Mouse (Mus musculus) limb, embryonic 11.5 days (tissue): ENCODE results near the gene Ascl2. TPM values are rescaled to one million over a fixed set of nuclear protein-coding genes. Genes with fewer than 3 reads are reported as not detected.

ENCODE experiments used
- ATAC-seq: fragments of 200-750 bp; cut with Nextera tagmentation; 2 replicates; pipeline ENCODE4 v1.8.0; 2017; ENCODE audit warnings: low read depth; ENCODE audit not compliant: insufficient number of reproducible peaks, low FRiP score, low TSS enrichment
- DNase-seq: peaks from one replicate; pipeline ENCODE4 v3.0.0-alpha.2; 2015; ENCODE audit warnings: low spot score
- H3K27ac ChIP-seq: fragments of 300-500 bp; sonication (generic); replicated peaks from 2 replicates; pipeline ENCODE4 v1.5.1; 2014; ENCODE audit warnings: low read depth, mild to moderate bottlenecking, low read length
- H3K27me3 ChIP-seq: fragments of 300-500 bp; sonication (generic); 2 replicates; pipeline ENCODE4 v1.6.1; 2014; ENCODE audit warnings: mild to moderate bottlenecking, low read length, mixed read lengths; ENCODE audit not compliant: control insufficient read depth, insufficient read depth
- H3K36me3 ChIP-seq: fragments of 300-500 bp; sonication (generic); 2 replicates; pipeline ENCODE4 v1.6.1; 2014; ENCODE audit warnings: mild to moderate bottlenecking, low read length, moderate library complexity, mixed read lengths; ENCODE audit not compliant: control insufficient read depth, insufficient read depth
- H3K4me1 ChIP-seq: fragments of 300-500 bp; sonication (generic); 2 replicates; pipeline ENCODE4 v1.6.1; 2014; ENCODE audit warnings: low read length, mixed read lengths; ENCODE audit not compliant: control insufficient read depth, insufficient read depth
- H3K4me2 ChIP-seq: fragments of 300-500 bp; sonication (generic); 2 replicates; pipeline ENCODE4 v1.6.1; 2014; ENCODE audit warnings: low read depth, mild to moderate bottlenecking, moderate library complexity; ENCODE audit not compliant: severe bottlenecking
- H3K4me3 ChIP-seq: fragments of 300-500 bp; sonication (generic); 2 replicates; pipeline ENCODE4 v1.5.1; 2014; ENCODE audit warnings: low read depth, low read length
- H3K9ac ChIP-seq: fragments of 300-500 bp; sonication (generic); 2 replicates; pipeline ENCODE4 v1.6.1; 2014; ENCODE audit warnings: mild to moderate bottlenecking, low read length
- H3K9me3 ChIP-seq: fragments of 300-500 bp; sonication (generic); 2 replicates; pipeline ENCODE4 v1.6.1; 2016; ENCODE audit warnings: low read length; ENCODE audit not compliant: control insufficient read depth
- WGBS: fragments of 180-500 bp; shearing (Covaris S2); extraction: QIAGEN DNeasy Blood & Tissue Kit; methylation state at CpG from one replicate; pipeline ENCODE4 v1.1.7; 2014; 5-methylcytosine and 5-hydroxymethylcytosine counted together
- polyA plus RNA-seq: library from polyadenylated mRNA; unstranded; fragments of >200 nt; fragmentation: Nextera tagmentation; extraction: Ambion mirVana; gene quantifications from 2 replicates; pipeline ENCODE4 v1.2.1, GENCODE M21; 2014

The Ascl2 gene
- polyA plus RNA-seq, 1 experiment from 2014 or later, result 0.39 TPM

- no peak overlapping the region for H3K9ac ChIP-seq
- H3K4me1 ChIP-seq, result no peaks in the 10 kb centered on the region
- H3K9me3 ChIP-seq, result no peaks in the 10 kb centered on the region
- no peak overlapping the region for H3K4me3 ChIP-seq
- H3K27ac ChIP-seq, result no peak overlapping the region
- no peaks in the 10 kb centered on the region for H3K27me3 ChIP-seq
- no peak overlapping the region for H3K4me2 ChIP-seq
- H3K36me3 ChIP-seq, result no peaks in the 10 kb centered on the region
- DNase-seq, result no peak
- ATAC-seq, result no peak
Observed at GRCm38 (mm10) chr7:142937631-142938030, 31.4 kb downstream of the Ascl2 start.

- Histone ChIP-seq H3K36me3 (no peaks in the 10 kb centered on the region), H3K9ac (no peak overlapping the region), H3K27me3 (no peaks in the 10 kb centered on the region), H3K27ac (no peak overlapping the region), H3K4me2 (no peak overlapping the region), H3K9me3 (no peaks in the 10 kb centered on the region), H3K4me3 (no peak overlapping the region), H3K4me1 (no peaks in the 10 kb centered on the region)
- no peak for DNase-seq
- no peak for ATAC-seq
- WGBS, result 82% methylated on average over 14 of the region's 14 CpGs
Observed at GRCm38 (mm10) chr7:142935708-142936107, 33.4 kb downstream of the Ascl2 start.

GRCm38 (mm10) chr7:142932469-142932868, 36.6 kb downstream of the Ascl2 start:
- H3K27me3 ChIP-seq, result no peaks in the 10 kb centered on the region

GRCm38 (mm10) chr7:142931028-142931427, 38.0 kb downstream of the Ascl2 start, which contains the start of gene Th:
TSS of gene Th (minus strand) at chr7:142931128.
- Histone ChIP-seq H3K9ac (no peak within 1 kb of the TSS), H3K4me2 (no peak within 1 kb of the TSS), H3K36me3 (no peaks in the 10 kb centered on the region), H3K27me3 (no peaks in the 10 kb centered on the region), H3K4me1 (no peaks in the 10 kb centered on the region), H3K4me3 (no peak within 1 kb of the TSS), H3K9me3 (no peaks in the 10 kb centered on the region), H3K27ac (no peak within 1 kb of the TSS)
- no peak for ATAC-seq
- WGBS, result 85% methylated on average over 3 of the region's 3 CpGs
- no peak for DNase-seq

More at GRCm38 (mm10) chr7:142932469-142932868, 36.6 kb downstream of the Ascl2 start:
- Histone ChIP-seq H3K4me2 (no peak overlapping the region), H3K4me3 (no peak overlapping the region), H3K36me3 (no peaks in the 10 kb centered on the region), H3K4me1 (no peaks in the 10 kb centered on the region), H3K9me3 (no peaks in the 10 kb centered on the region), H3K27ac (no peak overlapping the region), H3K9ac (no peak overlapping the region)
- DNase-seq (no peak), ATAC-seq (no peak)
- 75% methylated on average over 3 of the region's 3 CpGs for WGBS

- 95% methylated on average over 2 of the region's 2 CpGs for WGBS
- DNase-seq, result no peak
- Histone ChIP-seq H3K4me3 (no peak overlapping the region), H3K4me1 (no peaks in the 10 kb centered on the region), H3K9me3 (no peaks in the 10 kb centered on the region), H3K27me3 (no peaks in the 10 kb centered on the region), H3K27ac (no peak overlapping the region), H3K4me2 (no peak overlapping the region), H3K36me3 (no peaks in the 10 kb centered on the region), H3K9ac (no peak overlapping the region)
- no peak for ATAC-seq
Observed at GRCm38 (mm10) chr7:142929516-142929915, 39.5 kb downstream of the Ascl2 start.

- ATAC-seq (no peak), DNase-seq (no peak)
- H3K36me3 ChIP-seq, result no peaks in the 10 kb centered on the region
- H3K9ac ChIP-seq, result no peak overlapping the region
- H3K9me3 ChIP-seq, result no peaks in the 10 kb centered on the region
- no peaks in the 10 kb centered on the region for H3K27me3 ChIP-seq
- H3K4me2 ChIP-seq, result no peak overlapping the region
- no peak overlapping the region for H3K27ac ChIP-seq
- no peaks in the 10 kb centered on the region for H3K4me1 ChIP-seq
- no peak overlapping the region for H3K4me3 ChIP-seq
- 62% methylated on average over 8 of the region's 8 CpGs for WGBS
Observed at GRCm38 (mm10) chr7:142927293-142927692, 41.8 kb downstream of the Ascl2 start.

- DNase-seq, result peak; percentile 94
- WGBS, result 29% methylated on average over 8 of the region's 8 CpGs
- H3K9me3 ChIP-seq, result no peaks in the 10 kb centered on the region
- no peaks in the 10 kb centered on the region for H3K27me3 ChIP-seq
- no peak overlapping the region for H3K4me3 ChIP-seq
- no peak overlapping the region for H3K4me2 ChIP-seq
- no peak overlapping the region for H3K9ac ChIP-seq
- no peaks in the 10 kb centered on the region for H3K36me3 ChIP-seq
- H3K27ac ChIP-seq, result no peak overlapping the region
- peak; percentile 72; the same call in 1 of the 2 replicates for ATAC-seq
- no peaks in the 10 kb centered on the region for H3K4me1 ChIP-seq
Observed at GRCm38 (mm10) chr7:142918641-142919628, 50.1 kb downstream of the Ascl2 start.

- Histone ChIP-seq H3K4me3 (no peak overlapping the region), H3K36me3 (no peaks in the 10 kb centered on the region), H3K4me1 (no peaks in the 10 kb centered on the region), H3K4me2 (no peak overlapping the region), H3K27me3 (no peaks in the 10 kb centered on the region), H3K9me3 (no peaks in the 10 kb centered on the region), H3K27ac (no peak overlapping the region), H3K9ac (no peak overlapping the region)
- 86% methylated on average over 5 of the region's 5 CpGs for WGBS
- DNase-seq (no peak), ATAC-seq (no peak)
Observed at GRCm38 (mm10) chr7:142917659-142918058, 51.4 kb downstream of the Ascl2 start.
